Mouse (Mus musculus): Measurements from ENCODE around the gene Nxf7. TPM values are rescaled to one million over a fixed set of nuclear protein-coding genes. Genes with fewer than 3 reads are reported as not detected.
"Not testable (repeated sequence)": the region's sequence is repeated elsewhere in the genome, so short reads cannot be mapped to it uniquely, and the experiment has no call there.

The Nxf7 gene
- polyA plus RNA-seq, 1 experiment from 2014 or later: 0.10 TPM

GRCm38 (mm10) chrX:135559665-135560064, 38.9 kb downstream of the Nxf7 start:
- WGBS: 36% methylated on average over 8 of the region's 8 CpGs
- not testable (repeated sequence) for H3K4me3 ChIP-seq; H3K4me1 ChIP-seq; H3K27ac ChIP-seq (replicated peaks); H3K36me3 ChIP-seq (replicated peaks); H3K9me3 ChIP-seq; H3K27me3 ChIP-seq (replicated peaks; ENCODE audit: low read depth, poor library complexity, severe bottlenecking)
- peak; percentile 10 for DNase-seq (ENCODE audit: low spot score)

Other genes starting within 250 kb of the Nxf7 start
- not detected in 2 replicates for gene Gm5128, start 225.5 kb downstream of the Nxf7 start, polyA plus RNA-seq (2016; fragmentation: Nextera tagmentation; extraction: Ambion mirVana)
- not detected in 2 replicates for gene Gm7903, start 164.9 kb downstream of the Nxf7 start, polyA plus RNA-seq (2016; fragmentation: Nextera tagmentation; extraction: Ambion mirVana)
- gene AV320801, start 104.2 kb downstream of the Nxf7 start, polyA plus RNA-seq (2016; fragmentation: Nextera tagmentation; extraction: Ambion mirVana): not detected in 2 replicates
- 0.06 TPM in 1 of 2 replicates, not detected in the other for gene Prame, start 28.9 kb upstream of the Nxf7 start, polyA plus RNA-seq (2016; fragmentation: Nextera tagmentation; extraction: Ambion mirVana)
- gene Tcp11x2, start 95.0 kb upstream of the Nxf7 start, polyA plus RNA-seq (2016; fragmentation: Nextera tagmentation; extraction: Ambion mirVana): 0.07 TPM in 1 of 2 replicates, not detected in the other
- not detected in 2 replicates for gene Tmsb15a, start 126.5 kb upstream of the Nxf7 start, polyA plus RNA-seq (2016; fragmentation: Nextera tagmentation; extraction: Ambion mirVana)
- gene Armcx5, start 144.0 kb upstream of the Nxf7 start, polyA plus RNA-seq (2016; fragmentation: Nextera tagmentation; extraction: Ambion mirVana): 11.1 and 12.3 TPM in 2 replicates
- 51.8 and 55.4 TPM in 2 replicates for gene Gprasp1, start 144.0 kb upstream of the Nxf7 start, polyA plus RNA-seq (2016; fragmentation: Nextera tagmentation; extraction: Ambion mirVana)
- 49.2 and 52.8 TPM in 2 replicates for gene Bhlhb9, start 198.8 kb upstream of the Nxf7 start, polyA plus RNA-seq (2016; fragmentation: Nextera tagmentation; extraction: Ambion mirVana)
- gene Gprasp2, start 240.3 kb upstream of the Nxf7 start, polyA plus RNA-seq (2016; fragmentation: Nextera tagmentation; extraction: Ambion mirVana): 28.7 and 31.8 TPM in 2 replicates